Mouse (Mus musculus) cerebellum, adult 11-12 months (tissue): ENCODE measurements around the gene Fancc.
A peak's percentile ranks its signal among the peaks of the same experiment; 100 is the strongest.

ENCODE experiments used
- DNase-seq: peaks from one replicate; pipeline ENCODE4 v3.0.0; 2022

Gene Fancc

DNA sequence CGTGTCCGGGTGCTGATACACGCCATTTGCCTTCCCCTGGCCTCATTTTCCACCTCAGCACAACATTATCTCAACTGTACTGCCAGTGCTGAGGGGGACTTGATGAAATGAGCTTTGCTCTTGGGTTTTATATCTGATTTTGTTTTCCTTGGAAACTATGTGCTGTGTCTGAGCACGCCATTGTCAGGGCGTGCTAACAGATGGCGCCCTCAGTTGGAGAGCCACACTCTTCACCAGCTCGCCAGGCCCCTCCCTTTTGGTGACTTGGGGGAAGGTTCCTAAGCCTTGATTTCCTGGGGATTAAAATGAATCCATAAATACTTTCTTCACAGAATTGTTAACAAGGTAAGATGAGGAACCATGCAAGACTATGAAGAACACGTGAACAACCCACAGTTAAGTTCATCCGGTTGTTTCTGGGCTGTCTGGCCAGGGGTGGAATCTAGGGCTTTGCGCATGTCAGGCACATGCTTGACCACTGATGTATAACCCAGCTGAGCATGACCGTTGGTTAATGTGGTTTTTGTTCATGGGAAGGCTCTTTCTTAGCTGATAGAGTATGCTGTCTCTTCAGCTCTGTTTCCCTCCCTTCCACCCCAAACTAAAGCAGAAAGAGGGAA is 210.5 kb downstream of the Fancc start:
- peak; percentile 82 for DNase-seq

DNA sequence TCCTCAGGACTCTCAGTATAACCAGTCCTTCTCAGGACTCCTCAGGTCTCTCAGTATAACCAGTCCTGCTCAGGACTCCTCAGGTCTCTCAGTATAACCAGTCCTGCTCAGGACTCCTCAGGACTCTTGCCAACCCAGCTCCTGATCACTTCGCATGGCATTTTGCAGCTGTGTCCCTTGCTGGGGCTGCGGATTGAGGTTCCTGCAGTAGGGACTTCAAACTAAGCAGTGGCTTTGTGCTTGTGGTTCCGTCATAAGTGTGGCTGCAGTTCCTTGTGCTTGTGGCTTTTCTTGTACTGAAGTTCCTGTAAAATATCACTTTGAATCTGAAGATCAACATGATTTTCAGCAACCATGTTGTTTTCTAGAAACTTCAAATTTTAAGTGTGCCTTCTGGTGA is 212.3 kb downstream of the Fancc start:
- DNase-seq, result no peak

DNA sequence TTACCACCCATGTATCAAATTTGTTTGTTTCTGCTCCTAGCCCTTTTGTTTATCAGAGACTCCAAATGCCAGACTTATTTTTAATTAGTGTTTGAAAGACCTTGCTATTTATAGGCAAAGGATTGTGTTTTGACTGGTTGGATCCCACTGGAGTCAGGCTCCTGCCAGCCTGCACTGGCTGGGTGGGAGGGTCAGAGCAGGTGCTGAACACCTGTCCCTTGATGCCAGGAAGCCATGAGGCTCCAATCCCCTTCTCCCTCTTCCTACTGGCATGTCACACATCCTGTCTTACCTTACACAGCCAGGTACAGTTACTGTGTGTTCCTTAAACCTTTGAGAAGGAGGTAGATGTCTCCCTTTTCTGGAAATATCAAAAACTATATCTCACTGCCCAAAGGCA is 213.8 kb downstream of the Fancc start:
- no peak for DNase-seq

GRCm38 (mm10) chr13:63281206-63281605 is 215.9 kb downstream of the Fancc start:
- DNase-seq, result no peak

GRCm38 (mm10) chr13:63280344-63280743 is 216.7 kb downstream of the Fancc start:
- no peak for DNase-seq

DNA sequence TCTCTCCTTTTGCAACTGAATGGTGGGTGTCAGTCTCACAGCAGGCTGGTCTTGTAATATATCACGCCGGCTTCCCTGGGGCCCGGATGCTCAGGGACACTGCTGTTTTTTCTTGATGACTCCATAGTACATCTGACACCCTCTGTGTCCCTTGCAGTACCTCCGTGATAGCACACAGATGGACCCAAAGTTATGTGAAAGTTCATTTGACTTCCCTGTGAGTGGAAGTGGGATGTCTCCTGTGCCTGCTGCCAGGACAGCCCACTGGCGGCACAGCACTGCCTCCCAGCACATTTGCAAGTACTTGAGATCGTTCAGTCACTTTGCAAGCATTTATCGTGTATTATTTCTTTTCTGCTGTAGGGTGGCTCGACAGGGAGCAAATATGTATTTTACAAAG is 217.3 kb downstream of the Fancc start:
- DNase-seq, result no peak

GRCm38 (mm10) chr13:63278796-63279475 is 218.1 kb downstream of the Fancc start:
- DNase-seq, result peak; percentile 36

DNA sequence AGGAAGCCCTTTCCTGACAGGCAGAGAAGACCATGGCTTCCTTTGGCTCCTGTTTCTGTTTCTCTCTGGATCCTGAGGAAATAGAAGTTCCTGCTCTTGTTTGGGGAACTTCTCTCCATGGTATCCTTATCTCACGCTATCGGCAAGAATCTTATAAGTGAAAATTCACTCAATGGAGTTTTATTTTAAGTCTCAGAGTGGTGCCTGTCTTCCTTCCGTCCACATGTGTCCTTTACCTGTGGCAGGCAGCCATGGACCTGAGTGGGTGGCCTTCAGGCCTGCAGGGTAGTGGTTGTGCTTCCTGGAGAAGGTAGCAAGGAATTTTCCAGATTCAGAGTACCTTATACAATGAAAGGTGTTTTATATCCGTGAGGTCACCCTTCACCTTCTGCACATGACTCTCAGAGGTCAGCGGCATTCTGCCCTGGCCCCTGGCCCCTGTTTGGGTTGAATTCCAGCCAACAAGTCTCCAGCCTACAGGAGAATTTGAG is 218.9 kb downstream of the Fancc start:
- no peak for DNase-seq

GRCm38 (mm10) chr13:63277316-63277715 is 219.8 kb downstream of the Fancc start:
- DNase-seq, result no peak

DNA sequence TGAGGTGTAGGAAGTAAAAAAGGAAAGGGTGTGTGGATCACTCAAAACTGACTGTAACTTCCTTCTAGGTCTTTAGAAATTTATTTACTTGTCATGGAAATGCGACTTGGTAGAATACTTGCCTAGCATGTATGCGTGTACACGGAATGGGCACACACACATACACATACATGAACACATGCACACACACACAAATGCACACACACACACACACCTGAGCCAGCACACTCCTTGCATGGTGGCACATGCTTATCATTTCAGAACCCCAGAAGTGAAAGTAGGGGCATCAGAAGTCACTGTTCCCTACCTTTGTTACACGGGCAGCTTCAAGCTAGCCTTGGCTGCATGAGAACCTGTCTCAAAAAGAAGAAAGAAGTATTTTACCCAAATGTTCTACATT is 220.7 kb downstream of the Fancc start:
- no peak for DNase-seq

DNA sequence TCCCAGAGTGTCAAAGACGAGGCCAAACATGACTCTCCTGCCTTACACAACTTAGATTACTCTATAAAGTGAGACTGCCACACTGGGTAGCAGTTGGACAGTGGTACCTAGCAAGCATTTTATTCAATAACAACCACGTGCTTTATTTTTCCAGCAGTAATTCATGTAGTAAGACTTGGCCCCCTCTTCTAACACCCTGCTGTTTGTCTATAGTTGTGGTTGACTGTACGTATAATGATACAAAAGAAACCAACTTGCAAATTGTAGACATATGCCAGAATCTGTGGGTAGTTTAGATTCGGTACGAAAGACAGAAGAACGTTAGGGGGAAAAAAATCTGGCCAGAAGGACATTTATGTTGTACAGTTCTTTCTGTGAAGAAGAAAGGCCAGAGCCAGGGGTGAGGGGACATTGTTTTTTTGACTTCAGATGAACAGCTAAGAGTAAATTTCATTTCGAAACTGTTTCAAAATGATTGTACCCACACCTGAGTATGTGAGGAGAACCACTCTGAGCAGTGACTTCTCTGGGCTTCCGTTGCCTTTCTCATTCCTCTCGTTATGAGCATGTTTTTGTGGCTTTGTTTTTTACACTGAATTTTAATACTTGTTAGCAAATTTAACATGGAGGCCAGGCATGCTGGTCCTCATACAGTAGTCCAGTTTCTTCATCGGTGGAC is 222.5 kb downstream of the Fancc start:
- no peak for DNase-seq

- no peak for DNase-seq
Observed at GRCm38 (mm10) chr13:63273859-63274258, 223.2 kb downstream of the Fancc start.

DNA sequence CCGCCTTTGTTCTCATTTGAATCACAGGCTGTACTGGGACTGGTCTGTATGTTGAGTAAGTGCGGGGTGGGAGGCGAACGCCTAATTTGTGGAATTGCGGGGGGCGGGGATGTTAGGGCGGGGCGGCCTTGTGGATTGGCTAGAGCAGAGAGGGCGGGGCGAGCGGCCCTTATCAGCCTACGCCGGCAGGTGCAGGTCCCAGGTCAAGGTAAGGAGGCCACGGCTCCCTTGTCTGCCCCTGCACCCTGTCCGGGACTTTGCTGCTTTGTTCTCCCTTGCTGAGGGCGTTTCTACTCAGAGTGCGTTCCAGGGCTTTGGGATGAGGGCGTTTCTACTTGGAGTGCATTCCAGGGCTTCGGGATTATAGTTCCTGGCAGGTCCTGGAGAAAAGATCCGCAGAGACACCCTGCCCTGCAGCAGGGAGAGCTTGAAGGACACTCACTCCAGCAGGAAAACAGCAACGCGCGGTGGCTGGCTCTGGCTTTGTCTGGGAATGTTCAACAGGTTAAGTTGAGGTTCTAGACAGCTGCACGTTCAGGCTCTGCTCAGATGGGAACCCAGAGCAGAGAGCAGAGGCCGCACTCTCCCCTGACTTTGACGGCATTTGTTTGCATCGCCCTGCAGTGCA is 224.4 kb downstream of the Fancc start:
- DNase-seq, result no peak

- DNase-seq, result no peak
Observed at GRCm38 (mm10) chr13:63272017-63272601, 225.0 kb downstream of the Fancc start.

DNA sequence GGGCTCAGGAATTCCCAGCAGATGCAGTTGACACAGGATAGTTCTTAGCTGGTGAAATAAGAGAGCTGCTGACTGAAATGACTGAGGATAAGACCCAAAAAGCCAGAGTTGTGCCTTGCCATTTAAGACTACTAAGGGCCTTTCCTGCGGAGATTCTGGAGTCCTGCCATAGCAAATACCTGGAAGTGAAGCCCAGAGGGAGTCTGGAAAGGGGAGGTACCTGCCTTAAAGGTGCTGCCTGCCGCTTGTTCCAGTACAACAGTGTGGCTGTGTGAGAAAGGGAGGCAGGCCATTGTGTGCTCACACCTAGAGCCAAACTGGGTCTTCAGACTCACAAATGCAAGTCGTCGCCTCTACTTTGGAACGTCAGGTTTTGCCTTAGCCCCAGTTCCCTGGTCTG is 226.9 kb downstream of the Fancc start:
- DNase-seq, result no peak

GRCm38 (mm10) chr13:63268776-63269175 is 228.3 kb downstream of the Fancc start:
- no peak for DNase-seq

DNA sequence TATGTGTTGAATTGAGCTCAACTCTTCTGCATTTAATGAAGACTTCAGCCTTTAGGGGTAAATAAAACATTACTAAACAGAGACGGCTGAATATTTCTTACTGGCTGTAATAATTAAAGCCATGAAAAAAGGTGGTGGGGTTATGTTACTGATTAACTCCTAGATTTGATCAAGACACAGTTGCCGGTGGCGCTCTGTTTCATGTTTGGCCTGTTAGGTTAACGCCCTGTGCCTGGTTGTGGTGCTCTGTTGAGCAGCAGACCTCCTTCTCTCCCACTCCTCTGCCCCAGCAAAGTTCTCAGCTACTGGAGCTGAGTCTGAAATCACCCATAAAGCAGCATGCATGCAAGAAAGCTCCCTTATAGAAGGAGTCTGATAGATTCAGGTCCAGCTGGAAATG is 228.7 kb downstream of the Fancc start:
- DNase-seq, result no peak

DNA sequence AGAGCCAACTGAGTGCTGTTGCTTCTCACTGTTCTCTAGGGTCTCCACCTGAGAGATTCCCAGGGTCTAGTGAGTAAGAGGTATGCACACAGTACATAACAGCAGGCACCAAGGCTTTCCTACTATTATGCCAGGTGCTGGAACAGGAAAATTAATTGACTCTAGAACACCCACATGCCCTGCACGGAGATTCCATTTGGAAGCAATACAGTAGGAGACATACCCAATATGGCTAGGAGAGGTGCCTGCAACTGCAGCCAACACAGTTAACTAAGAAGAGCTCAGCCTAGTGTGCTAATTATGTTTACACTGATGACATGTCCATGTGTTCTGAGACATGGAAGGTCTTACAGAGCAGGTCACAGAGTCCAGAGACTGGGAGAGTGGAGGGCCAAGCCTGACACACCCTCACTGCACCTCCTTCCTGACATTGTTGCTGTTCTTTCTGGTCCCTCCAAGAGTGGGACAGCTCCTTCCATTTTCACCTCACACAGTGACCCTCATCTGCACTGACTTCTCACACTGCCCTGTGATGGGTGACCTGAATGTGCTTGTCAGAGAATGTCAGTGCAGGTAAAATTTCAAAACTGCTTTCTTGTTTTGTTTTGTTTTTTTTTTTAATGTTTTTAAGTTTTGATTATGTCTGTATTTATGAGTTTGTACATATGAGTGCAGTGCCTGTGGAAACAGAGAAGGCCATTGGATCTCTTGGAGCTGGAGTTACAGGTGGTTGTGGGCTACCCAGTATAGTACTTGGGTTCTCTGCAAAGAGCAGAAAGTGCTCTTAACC is 234.7 kb downstream of the Fancc start:
- DNase-seq, result no peak

GRCm38 (mm10) chr13:63261676-63262075 is 235.4 kb downstream of the Fancc start:
- DNase-seq, result no peak

- no peak for DNase-seq
Observed at GRCm38 (mm10) chr13:63260753-63261631, 236.1 kb downstream of the Fancc start.

DNA sequence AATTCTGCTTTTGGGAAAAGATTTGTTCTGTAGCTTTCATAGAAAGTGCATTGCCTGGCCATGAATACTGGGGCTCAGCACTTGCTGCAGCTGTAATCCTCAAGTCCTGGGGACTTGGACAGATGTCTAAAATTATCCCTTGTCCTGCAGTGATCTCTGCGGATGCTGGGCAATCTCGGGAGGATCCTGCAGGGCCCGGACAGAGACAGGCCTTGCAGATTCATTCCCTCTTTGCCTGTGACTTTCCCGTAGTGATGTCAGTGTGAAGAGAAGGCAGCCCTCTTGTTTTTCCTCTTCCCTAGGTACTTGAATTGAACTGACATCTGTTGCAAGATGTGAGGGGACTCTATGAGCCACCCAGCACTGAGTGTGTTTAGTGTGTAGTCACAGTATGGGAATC is 236.9 kb downstream of the Fancc start:
- DNase-seq, result no peak
